Mouse (Mus musculus): ENCODE results near the gene Cyp2d22. TPM values are rescaled to one million over a fixed set of nuclear protein-coding genes. Genes with fewer than 3 reads are reported as not detected.
"Not testable (repeated sequence)": the region's sequence is repeated elsewhere in the genome, so short reads cannot be mapped to it uniquely, and the experiment has no call there.

Gene Cyp2d22
- polyA plus RNA-seq (2016; fragmentation: Nextera tagmentation; extraction: Ambion mirVana): 3.0 and 3.8 TPM in 2 replicates

DNA sequence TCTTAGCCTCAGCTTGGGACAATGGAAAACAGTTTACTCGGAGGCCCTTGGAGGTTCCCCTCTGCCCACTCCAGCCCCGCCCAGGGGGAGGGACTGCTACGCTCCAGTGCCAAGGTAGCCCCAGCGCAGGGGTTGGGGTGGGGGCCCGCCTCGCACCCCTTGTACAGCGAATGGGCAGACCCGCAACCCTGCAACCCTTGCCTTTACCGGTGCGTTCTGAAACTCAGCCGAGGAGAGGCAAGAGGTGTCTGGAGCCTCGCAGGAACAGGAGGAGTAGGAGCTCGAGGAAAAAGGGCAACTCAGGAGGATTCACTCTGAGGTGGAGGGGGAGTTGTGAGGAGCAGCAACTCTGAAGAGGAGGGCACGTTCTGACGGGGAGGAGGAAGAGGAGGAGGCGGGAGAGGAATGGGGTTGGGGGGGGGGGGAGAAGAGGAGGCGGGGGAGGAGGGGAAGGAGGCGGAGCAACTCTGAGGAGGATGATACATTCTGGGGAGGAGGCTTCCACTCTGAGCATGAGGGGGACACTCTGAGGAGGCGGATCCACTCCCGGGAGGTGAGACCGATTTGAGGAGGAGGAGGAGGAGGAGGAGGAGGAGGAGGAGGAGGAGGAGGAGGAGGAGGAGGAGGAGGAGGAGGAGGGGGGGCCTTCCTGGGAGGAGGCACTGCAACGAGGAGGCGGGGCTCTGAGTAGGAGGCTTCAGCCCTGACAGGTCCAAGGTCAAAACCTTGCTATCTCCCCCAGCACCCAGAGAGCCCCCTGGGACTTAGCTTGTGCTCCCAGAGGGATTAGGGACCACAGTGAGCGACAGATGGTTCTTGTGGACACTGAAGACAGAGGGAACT lies at the start of gene Cyp2d22:
Gene Cyp2d22, minus strand, starts transcription at position 390 of the 843 bp plus-strand sequence.
- peak within 1 kb of the TSS; percentile 85 for H3K27ac ChIP-seq
- H3K36me3 ChIP-seq (replicated peaks): no peaks in the 10 kb centered on the region
- H3K4me1 ChIP-seq: peaks cover 50% of the 10 kb centered on the region
- peak; percentile 49 for DNase-seq (ENCODE audit: extremely low spot score, low spot score)
- no peaks in the 10 kb centered on the region for H3K9me3 ChIP-seq
- peak within 1 kb of the TSS; percentile 56 for H3K4me3 ChIP-seq
- H3K27me3 ChIP-seq (ENCODE audit: poor library complexity, severe bottlenecking): no peaks in the 10 kb centered on the region
- 4% methylated on average over 16 of the region's 24 CpGs for WGBS

DNA sequence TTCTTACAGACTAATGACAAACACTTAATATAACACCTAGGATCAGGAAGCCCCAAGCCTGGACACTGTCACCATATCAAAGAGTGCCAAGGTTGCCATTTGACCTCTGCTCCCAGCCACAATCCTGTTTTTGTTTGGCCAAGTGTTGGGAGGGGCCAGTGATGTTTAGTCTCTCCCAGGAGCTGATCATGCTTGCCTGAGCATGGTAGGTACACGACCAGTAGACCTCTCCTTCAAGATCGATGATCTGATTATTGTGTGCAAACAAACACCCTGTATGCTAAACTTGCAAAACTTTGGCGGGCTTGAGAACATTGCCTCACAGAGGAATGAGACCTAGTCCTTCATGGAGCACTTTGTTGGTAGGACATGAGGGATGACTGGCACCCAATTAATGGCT lies 43.4 kb upstream of the Cyp2d22 start:
- no peak for DNase-seq (ENCODE audit: extremely low spot score, low spot score)
- 87% methylated on average over 3 of the region's 3 CpGs for WGBS
- no peak overlapping the region for H3K4me3 ChIP-seq
- no peaks in the 10 kb centered on the region for H3K4me1 ChIP-seq
- no peak overlapping the region for H3K27ac ChIP-seq
- no peaks in the 10 kb centered on the region for H3K27me3 ChIP-seq (ENCODE audit: poor library complexity, severe bottlenecking)
- peaks cover 7% of the 10 kb centered on the region; the same call in 1 of the 2 replicates for H3K9me3 ChIP-seq
- H3K36me3 ChIP-seq (replicated peaks): no peaks in the 10 kb centered on the region

DNA sequence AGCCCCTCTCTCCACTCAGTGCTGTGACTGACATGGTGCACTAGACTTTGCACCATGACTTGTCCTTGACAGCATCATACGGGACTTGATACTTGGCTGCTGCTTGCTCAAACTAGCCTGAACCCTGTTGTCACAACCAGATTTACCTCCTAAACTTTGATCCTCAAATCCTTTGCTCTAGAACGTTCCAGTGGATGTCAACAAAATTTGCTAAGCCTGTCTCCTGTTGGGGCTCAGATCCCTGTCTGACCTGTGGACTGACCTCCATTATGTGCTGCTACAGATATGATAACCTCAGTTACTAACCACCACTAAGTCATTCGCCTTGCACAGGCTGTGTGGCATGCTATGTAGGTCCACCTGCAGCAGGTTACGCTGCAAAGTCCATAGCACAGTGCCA lies 42.9 kb upstream of the Cyp2d22 start:
- Histone ChIP-seq H3K36me3 (replicated peaks) (no peaks in the 10 kb centered on the region), H3K27ac (no peak overlapping the region), H3K9me3 (peaks cover 1% of the 10 kb centered on the region; the same call in 1 of the 2 replicates), H3K27me3 (ENCODE audit: poor library complexity, severe bottlenecking) (no peaks in the 10 kb centered on the region), H3K4me1 (no peaks in the 10 kb centered on the region), H3K4me3 (no peak overlapping the region)
- no peak for DNase-seq (ENCODE audit: extremely low spot score, low spot score)
- 79% methylated on average over 4 of the region's 4 CpGs for WGBS

DNA sequence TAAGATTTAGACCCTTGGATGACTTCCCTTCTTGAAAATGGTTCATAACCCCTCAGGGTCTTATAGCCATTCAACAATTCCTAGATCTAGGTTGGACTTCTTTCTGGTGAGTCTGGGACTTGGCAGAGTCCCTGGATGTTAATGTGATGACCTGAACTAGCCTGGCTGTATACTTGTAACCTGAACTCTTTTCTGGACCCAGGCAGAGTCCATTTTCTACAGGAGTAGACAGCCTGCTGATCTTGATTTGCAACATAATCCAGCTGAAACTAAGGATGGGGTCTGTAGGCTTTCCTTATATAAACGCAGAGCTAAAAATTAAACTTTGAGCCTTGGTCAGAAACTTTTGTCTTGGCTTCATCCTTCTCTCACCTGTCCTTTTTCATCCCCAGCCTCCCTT lies 38.6 kb upstream of the Cyp2d22 start:
- 90% methylated on average over 1 of the region's 1 CpGs for WGBS
- Histone ChIP-seq H3K27ac (no peak overlapping the region), H3K4me1 (peaks cover 10% of the 10 kb centered on the region), H3K9me3 (no peaks in the 10 kb centered on the region), H3K4me3 (no peak overlapping the region), H3K36me3 (replicated peaks) (no peaks in the 10 kb centered on the region), H3K27me3 (ENCODE audit: poor library complexity, severe bottlenecking) (no peaks in the 10 kb centered on the region)
- no peak for DNase-seq (ENCODE audit: extremely low spot score, low spot score)

DNA sequence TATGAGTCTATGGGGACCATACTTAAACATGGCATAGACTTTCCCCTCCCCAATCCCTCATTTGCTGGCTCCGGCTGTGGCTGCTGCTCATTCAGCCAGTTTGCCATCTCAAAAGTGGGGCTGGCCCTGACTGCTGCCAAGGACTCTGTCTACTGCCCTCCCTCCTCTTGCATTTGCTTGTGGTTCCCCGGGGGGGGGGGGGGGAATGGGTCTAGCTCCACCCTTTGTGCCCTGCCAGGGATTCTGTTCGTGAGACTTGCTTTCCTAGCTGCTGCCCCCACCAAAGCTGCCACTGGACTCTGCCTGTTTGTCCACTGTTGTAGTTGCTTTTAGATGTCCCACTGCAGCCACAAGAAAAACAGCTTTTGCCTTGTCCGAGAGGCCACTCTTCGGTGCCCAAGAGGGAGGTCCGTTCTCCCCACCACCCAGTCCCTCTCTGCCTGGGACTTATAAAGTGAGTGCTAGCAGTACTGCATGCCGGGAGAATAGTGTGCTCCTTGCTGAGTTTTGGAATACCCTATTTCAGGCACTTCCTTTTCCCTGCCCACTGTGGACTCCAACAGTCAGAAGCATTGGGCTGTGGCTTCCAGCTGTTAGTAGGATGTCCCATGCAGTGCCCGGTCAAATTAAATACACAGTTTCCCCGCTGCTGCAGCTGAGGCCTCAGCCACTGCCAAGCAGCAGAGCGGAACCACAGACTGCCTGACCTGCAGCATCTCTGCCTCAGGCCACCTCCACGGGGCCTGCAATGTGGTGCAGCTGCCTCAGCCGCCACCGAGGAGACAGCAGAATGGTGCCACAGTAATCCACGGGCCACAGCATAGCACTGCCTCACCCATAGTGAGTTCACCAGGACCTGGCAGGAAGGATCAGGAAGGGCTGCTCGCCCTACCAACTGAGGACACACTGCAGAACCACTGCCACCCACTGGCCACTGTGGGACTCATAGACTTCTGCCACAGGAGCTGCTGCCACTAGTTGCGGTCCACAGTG lies 37.0 kb upstream of the Cyp2d22 start:
- peak; percentile 56 for DNase-seq (ENCODE audit: extremely low spot score, low spot score)
- Histone ChIP-seq H3K4me1 (peaks cover 10% of the 10 kb centered on the region), H3K27me3 (ENCODE audit: poor library complexity, severe bottlenecking) (no peaks in the 10 kb centered on the region), H3K4me3 (peak overlapping the region; percentile 29), H3K36me3 (replicated peaks) (no peaks in the 10 kb centered on the region), H3K9me3 (no peaks in the 10 kb centered on the region), H3K27ac (peak overlapping the region; percentile 66)
- WGBS: 30% methylated on average over 16 of the region's 16 CpGs

DNA sequence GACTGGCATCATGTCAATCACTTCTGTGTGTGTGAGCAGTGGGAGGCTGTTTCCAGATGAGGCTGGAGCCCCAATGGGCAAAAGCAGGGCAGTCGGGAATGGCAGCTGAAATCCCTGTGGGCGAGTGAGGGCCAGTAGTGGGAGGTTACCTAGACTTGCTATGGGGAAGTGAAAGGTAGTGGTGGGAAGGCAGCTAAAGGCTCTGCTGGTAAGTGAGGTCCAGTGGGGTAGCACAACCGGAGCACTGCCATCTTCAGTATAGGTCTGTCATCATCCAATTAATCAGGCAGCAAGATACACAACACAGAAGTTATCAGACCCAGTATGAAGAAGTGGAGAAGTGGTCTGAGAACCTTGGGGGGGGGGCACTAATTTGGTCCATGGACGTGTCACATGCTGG lies 27.5 kb upstream of the Cyp2d22 start:
- no peaks in the 10 kb centered on the region for H3K36me3 ChIP-seq (replicated peaks)
- DNase-seq (ENCODE audit: extremely low spot score, low spot score): no peak
- H3K27ac ChIP-seq: no peak overlapping the region
- WGBS: 80% methylated on average over 4 of the region's 4 CpGs
- H3K27me3 ChIP-seq (ENCODE audit: poor library complexity, severe bottlenecking): no peaks in the 10 kb centered on the region
- H3K9me3 ChIP-seq: no peaks in the 10 kb centered on the region
- H3K4me3 ChIP-seq: no peak overlapping the region
- H3K4me1 ChIP-seq: no peaks in the 10 kb centered on the region

DNA sequence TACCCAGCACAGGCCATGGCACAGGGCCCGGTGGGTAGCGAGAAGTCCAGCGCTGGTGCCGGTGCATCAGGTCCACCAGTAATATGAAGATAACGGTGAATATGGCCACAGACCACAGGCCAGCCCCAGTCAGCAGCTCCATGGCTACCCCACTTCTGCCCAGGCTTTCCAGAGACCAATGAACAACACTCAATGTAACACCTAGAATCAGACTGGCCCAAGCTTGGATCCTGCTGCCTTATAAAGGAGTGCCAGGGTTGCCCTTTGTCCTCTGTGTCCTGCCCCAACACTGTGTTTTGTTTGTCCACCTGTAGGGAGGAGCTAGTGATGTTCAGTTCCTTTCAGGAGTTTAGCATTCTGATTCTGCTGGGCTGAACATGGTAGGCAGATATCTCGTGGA lies 26.9 kb upstream of the Cyp2d22 start, which contains the start of gene Cyp2d10:
Gene Cyp2d10, minus strand, starts transcription at position 215 of the 400 bp plus-strand sequence.
- no peak within 1 kb of the TSS for H3K4me3 ChIP-seq
- no peaks in the 10 kb centered on the region for H3K36me3 ChIP-seq (replicated peaks)
- H3K27ac ChIP-seq: no peak within 1 kb of the TSS
- no peaks in the 10 kb centered on the region for H3K27me3 ChIP-seq (ENCODE audit: poor library complexity, severe bottlenecking)
- no peaks in the 10 kb centered on the region for H3K4me1 ChIP-seq
- WGBS: 92% methylated on average over 6 of the region's 6 CpGs
- DNase-seq (ENCODE audit: extremely low spot score, low spot score): no peak
- no peaks in the 10 kb centered on the region for H3K9me3 ChIP-seq

DNA sequence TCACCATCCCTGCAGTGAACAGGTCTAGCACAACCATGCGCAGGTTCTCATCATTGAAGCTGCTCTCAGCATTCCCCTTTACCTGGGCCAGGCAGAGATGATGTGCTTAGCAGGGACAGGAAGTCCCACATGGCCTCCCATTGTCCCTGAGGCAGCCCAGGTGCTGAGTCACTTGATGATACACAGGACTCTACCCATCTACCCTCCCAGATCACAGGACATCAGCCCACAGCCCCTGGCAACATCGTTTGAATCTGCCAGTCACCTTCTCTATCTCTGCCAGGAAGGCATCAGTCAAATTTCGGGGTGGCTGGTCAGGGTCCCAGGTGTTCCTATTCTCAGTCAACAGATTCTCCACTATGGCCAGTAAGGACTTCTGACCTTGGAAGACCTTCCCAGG lies 24.1 kb upstream of the Cyp2d22 start:
- DNase-seq (ENCODE audit: extremely low spot score, low spot score): no peak
- Histone ChIP-seq H3K27ac (no peak overlapping the region), H3K27me3 (ENCODE audit: poor library complexity, severe bottlenecking) (no peaks in the 10 kb centered on the region), H3K36me3 (replicated peaks) (no peaks in the 10 kb centered on the region), H3K4me1 (no peaks in the 10 kb centered on the region), H3K9me3 (no peaks in the 10 kb centered on the region), H3K4me3 (no peak overlapping the region)
- 88% methylated on average over 3 of the region's 3 CpGs for WGBS

DNA sequence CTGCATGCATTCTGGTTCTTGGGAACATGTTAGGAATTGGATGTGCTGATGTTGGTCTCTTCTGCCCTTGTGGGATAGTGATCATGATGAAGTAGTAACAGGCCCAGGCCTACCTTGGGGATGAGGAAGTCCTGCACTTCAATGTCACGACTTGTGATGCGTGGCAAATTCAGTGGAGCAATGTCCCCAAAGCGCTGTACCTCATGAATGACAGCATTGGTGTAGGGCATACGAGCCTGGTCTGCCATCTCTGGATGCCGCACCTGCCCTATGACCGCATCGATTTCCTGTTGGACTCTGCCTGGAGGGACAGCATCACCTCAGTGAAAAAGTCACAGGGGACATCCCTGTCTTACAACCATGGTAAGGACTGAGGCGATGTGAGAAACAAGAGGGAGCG lies 23.5 kb upstream of the Cyp2d22 start:
- Histone ChIP-seq H3K36me3 (replicated peaks) (no peaks in the 10 kb centered on the region), H3K27me3 (ENCODE audit: poor library complexity, severe bottlenecking) (no peaks in the 10 kb centered on the region), H3K4me3 (no peak overlapping the region), H3K9me3 (no peaks in the 10 kb centered on the region), H3K27ac (no peak overlapping the region), H3K4me1 (no peaks in the 10 kb centered on the region)
- 94% methylated on average over 9 of the region's 9 CpGs for WGBS
- DNase-seq (ENCODE audit: extremely low spot score, low spot score): no peak

DNA sequence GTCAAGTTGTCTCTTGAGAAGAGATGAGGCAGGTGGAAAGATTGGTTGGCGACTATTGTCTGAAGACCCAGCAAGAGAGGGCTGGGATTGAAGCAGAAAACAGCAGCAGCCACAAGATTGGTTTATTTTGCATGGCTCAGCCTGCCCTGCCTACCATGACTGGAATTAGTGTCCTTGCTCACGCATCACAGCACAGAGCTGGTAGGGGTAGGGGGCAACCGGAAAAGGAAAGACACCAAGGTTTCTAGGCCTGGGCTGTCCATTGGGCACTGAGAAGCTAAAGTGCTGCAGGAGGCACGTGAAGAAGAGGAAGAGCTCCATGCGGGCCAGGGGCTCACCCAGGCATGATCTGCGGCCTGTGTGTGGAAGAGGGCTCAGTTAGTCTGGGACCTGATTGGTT lies 22.7 kb upstream of the Cyp2d22 start:
- H3K36me3 ChIP-seq (replicated peaks): no peaks in the 10 kb centered on the region
- WGBS: 88% methylated on average over 6 of the region's 6 CpGs
- H3K27me3 ChIP-seq (ENCODE audit: poor library complexity, severe bottlenecking): no peaks in the 10 kb centered on the region
- H3K4me3 ChIP-seq: no peak overlapping the region
- DNase-seq (ENCODE audit: extremely low spot score, low spot score): no peak
- no peak overlapping the region for H3K27ac ChIP-seq
- H3K4me1 ChIP-seq: no peaks in the 10 kb centered on the region
- no peaks in the 10 kb centered on the region for H3K9me3 ChIP-seq

DNA sequence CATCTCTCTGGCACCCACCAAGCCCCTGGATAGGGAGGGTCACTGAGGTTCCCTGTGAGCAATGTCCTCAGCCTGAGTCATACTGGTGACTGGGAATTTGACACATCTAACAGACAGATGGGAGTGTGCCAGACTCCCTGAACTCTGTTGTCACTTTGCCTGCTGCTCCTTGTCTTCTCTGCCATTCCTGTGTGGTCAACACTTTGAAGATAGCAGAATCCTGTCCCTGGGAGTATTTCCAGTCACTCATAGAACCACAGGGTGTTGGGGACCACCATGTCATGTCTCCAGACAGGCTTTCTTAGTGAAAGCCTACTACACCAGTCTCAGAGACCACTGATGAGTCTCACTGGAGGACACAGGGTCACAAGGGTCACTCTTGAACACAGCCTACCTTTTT lies 22.0 kb upstream of the Cyp2d22 start:
- H3K9me3 ChIP-seq: no peaks in the 10 kb centered on the region
- H3K4me3 ChIP-seq: no peak overlapping the region
- H3K27ac ChIP-seq: no peak overlapping the region
- no peak for DNase-seq (ENCODE audit: extremely low spot score, low spot score)
- H3K36me3 ChIP-seq (replicated peaks): no peaks in the 10 kb centered on the region
- no peaks in the 10 kb centered on the region for H3K4me1 ChIP-seq
- no peaks in the 10 kb centered on the region for H3K27me3 ChIP-seq (ENCODE audit: poor library complexity, severe bottlenecking)

DNA sequence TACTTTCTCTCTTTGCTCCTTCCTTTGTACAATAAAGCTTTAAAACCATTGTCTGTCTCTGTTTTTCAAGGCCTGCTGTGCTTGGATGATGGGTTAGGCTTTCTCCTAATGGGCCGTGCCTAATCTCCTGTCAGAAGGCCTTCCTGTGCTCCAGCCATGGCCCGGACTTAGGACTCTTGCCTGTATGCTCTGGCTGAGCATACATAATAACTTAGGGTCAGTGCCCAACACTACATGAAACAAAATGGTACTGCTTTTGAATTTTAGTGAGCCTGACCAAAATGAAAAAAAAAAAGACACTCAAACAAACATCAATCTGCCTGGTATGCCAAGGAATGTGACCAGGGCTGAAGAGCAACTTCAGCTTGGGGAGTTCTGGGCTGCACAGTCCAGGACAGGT lies 21.5 kb upstream of the Cyp2d22 start:
- no peak for DNase-seq (ENCODE audit: extremely low spot score, low spot score)
- H3K27me3 ChIP-seq (ENCODE audit: poor library complexity, severe bottlenecking): no peaks in the 10 kb centered on the region
- H3K4me3 ChIP-seq: no peak overlapping the region
- H3K36me3 ChIP-seq (replicated peaks): no peaks in the 10 kb centered on the region
- H3K9me3 ChIP-seq: no peaks in the 10 kb centered on the region
- 60% methylated on average over 2 of the region's 2 CpGs for WGBS
- H3K4me1 ChIP-seq: no peaks in the 10 kb centered on the region
- no peak overlapping the region for H3K27ac ChIP-seq

DNA sequence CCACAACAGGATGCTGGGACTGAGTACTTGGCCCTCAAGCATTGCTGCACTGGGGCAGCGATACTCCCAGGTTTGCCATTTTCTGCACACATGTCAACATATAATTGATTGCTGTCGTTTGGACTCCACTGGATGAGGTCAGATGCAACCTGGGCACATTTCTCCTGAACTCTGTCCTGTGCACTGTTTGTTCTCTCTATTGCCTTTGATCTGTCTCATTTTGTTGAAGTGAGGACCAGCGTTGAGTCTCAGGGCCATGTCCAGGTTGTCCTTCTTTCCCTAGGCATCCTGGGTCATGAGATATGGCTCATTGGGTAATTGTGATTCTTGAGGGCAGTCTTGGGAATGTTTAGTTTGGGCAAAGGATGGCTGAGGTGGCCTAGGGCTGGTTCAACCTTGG lies 15.9 kb upstream of the Cyp2d22 start:
- not testable (repeated sequence) for H3K27ac ChIP-seq; H3K4me3 ChIP-seq; H3K36me3 ChIP-seq (replicated peaks); DNase-seq (ENCODE audit: extremely low spot score, low spot score); H3K27me3 ChIP-seq (ENCODE audit: poor library complexity, severe bottlenecking); H3K4me1 ChIP-seq; H3K9me3 ChIP-seq
- 85% methylated on average over 3 of the region's 3 CpGs for WGBS

All from forebrain, embryonic 10.5 days (tissue).